Mouse (Mus musculus): Measurements from ENCODE around the gene Gm10799. TPM values are rescaled to one million over a fixed set of nuclear protein-coding genes. Genes with fewer than 3 reads are reported as not detected.

Gene Gm10799
- polyA plus RNA-seq (2014; fragmentation: Illumina TruSeq; extraction: RNeasy Lipid Tissue Mini Kit (QIAGEN cat#74804); ENCODE audit: low read depth, low replicate concordance), result not detected

GRCm38 (mm10) chr2:104068450-104068849 lies at the start of gene Gm10799:
Gene Gm10799, minus strand, starts transcription at chr2:104068550.

DNA sequence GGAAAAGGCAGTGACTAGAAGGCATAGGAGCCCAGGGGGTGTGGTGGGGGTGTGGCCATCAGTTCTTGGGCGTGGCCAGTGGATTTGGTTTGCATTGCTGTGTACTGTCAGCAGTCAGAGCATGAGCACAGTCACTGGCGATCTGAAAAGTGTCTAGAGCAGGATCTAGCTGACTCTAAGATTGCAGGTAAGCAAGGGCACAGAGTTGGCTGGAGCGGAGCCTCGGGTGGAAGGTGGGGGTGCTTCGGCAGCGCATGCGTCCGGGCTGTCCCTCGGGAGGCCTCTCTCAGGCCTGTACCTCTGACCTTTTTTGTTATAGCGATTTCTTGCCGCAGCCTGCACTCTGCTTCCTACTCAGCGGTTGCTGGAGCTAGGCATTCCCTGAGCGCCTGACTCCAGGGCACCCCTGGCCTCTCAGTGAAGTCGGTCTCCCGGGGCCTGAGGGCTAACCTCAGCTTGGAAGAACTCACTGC lies 27.4 kb upstream of the Gm10799 start, which contains the start of gene Cd59a:
Gene Cd59a, plus strand, starts transcription at position 61 of the 473 bp plus-strand sequence.

DNA sequence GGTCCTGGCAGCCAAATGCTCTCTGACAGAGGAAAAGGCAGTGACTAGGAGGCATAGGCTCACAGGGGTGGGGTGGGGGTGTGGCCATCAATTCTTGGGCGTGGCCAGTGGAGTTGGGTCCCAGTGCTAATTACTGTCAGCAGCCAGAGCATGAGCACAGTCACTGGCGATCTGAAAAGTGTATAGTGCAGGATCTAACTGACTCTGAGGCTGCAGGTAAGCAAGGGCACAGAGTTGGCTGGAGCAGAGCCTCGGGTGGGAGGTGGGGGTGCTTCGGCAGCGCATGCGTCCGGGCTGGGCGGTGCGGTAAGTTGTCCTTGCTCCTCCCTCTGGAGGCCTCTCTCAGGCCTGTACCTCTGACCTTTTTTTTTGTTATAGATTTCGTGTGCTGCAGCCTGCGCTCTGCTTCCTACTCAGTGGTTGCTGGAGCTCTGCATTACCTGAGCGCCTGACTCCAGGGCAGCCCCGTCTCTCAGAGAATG lies 1.4 kb upstream of the Gm10799 start, which contains the start of gene Cd59b:
Gene Cd59b, plus strand, starts transcription at position 146 of the 482 bp plus-strand sequence.

GRCm38 (mm10) chr2:104065526-104065925 lies 2.8 kb downstream of the Gm10799 start, which contains the start of gene Gm10912:
Gene Gm10912, plus strand, starts transcription at chr2:104065826.

GRCm38 (mm10) chr2:104028139-104028723 lies 40.1 kb downstream of the Gm10799 start, which contains the start of gene 4931422A03Rik:
Gene 4931422A03Rik, minus strand, starts transcription at chr2:104028361.

GRCm38 (mm10) chr2:104027458-104028138 lies 40.8 kb downstream of the Gm10799 start, which contains the start of gene Fbxo3:
Gene Fbxo3, plus strand, starts transcription at chr2:104027721.

Other genes starting within 250 kb of the Gm10799 start
- gene Lmo2, start 110.6 kb downstream of the Gm10799 start, polyA plus RNA-seq (2014; fragmentation: Illumina TruSeq; extraction: RNeasy Lipid Tissue Mini Kit (QIAGEN cat#74804); ENCODE audit: low read depth, low replicate concordance), result 26.7 TPM
- gene Fbxo3, start 40.8 kb downstream of the Gm10799 start, polyA plus RNA-seq (2014; fragmentation: Illumina TruSeq; extraction: RNeasy Lipid Tissue Mini Kit (QIAGEN cat#74804); ENCODE audit: low read depth, low replicate concordance), result 99.8 TPM
- gene 4931422A03Rik, start 40.2 kb downstream of the Gm10799 start, polyA plus RNA-seq (2014; fragmentation: Illumina TruSeq; extraction: RNeasy Lipid Tissue Mini Kit (QIAGEN cat#74804); ENCODE audit: low read depth, low replicate concordance), result not detected
- not detected for gene Gm10912, start 2.7 kb downstream of the Gm10799 start, polyA plus RNA-seq (2014; fragmentation: Illumina TruSeq; extraction: RNeasy Lipid Tissue Mini Kit (QIAGEN cat#74804); ENCODE audit: low read depth, low replicate concordance)
- gene Cd59b, start 1.3 kb upstream of the Gm10799 start, polyA plus RNA-seq (2014; fragmentation: Illumina TruSeq; extraction: RNeasy Lipid Tissue Mini Kit (QIAGEN cat#74804); ENCODE audit: low read depth, low replicate concordance), result 18.0 TPM
- 153 TPM for gene Cd59a, start 27.3 kb upstream of the Gm10799 start, polyA plus RNA-seq (2014; fragmentation: Illumina TruSeq; extraction: RNeasy Lipid Tissue Mini Kit (QIAGEN cat#74804); ENCODE audit: low read depth, low replicate concordance)
- gene A930018P22Rik, start 54.2 kb upstream of the Gm10799 start, polyA plus RNA-seq (2014; fragmentation: Illumina TruSeq; extraction: RNeasy Lipid Tissue Mini Kit (QIAGEN cat#74804); ENCODE audit: low read depth, low replicate concordance), result not detected

Measured in kidney, adult 10 weeks (tissue).